11 mouse cellular contexts compared by ENCODE assay signal in the genomic region with DNA sequence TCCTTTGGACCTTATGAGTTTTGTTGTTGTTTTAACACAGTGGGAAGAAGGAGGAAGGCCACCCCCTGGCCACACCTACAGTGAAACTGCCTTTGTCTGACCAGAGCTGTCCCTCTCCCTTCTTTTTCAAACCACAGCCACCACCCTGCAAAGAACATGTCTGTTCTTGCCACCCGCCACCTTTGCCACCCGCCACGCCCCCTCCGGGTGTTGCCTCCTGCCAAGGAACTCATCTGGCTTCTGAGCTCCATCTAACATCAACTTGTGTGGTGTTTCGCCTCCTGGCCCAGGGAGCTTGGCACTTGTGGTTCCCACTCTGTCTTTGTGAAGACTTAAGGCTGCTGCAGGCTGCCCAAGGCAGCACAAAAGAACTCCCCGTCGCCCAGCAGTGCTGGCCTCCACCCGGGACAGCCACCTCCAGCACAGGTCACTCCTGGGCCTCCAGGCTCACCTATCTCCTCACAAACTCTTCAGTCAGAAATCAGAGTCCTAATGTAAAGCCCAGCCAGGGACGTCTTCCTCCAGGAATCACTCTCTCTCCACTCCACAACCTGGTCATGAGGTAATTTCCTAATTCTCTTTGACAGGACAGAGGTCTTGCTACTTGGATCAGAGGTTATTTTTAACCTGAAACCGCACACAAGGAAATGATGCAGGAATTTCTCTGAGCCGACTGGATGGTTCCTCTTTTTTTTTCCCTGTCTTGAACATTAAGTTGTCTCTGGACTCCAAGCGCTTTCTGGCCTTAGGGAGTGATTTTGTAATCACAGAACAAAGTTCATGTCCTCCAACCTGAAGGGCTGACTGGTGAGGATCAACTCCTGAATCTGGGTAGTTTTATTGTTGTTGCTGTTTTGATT. TPM values are rescaled to one million over a fixed set of nuclear protein-coding genes. Genes with fewer than 3 reads are reported as not detected.
DNase-seq lines count a peak whose midpoint lies in the region; TF ChIP-seq lines count a peak whose summit lies in the region.
"Had no signal": no experiment of that assay in that cellular context is flagged by ENCODE, and none has a peak within 500 bp of the region (broad histone marks: within the 10 kb centered on the region; RNA-seq: fewer than 3 reads in every experiment).

No protein-coding gene starts in this region.

- WGBS in kidney, adult 2 months = 59% methylated on average over 12 of the region's 12 CpGs

- TF ChIP-seq CTCF in kidney, adult 2 months (conservative IDR thresholded peaks at IDR 0.05; ENCODE audit: insufficient read depth, insufficient read length, low read depth, low read length) = no peak

- 0 out of 2 replicates have a peak, but pooled peaks cover 2% of the 10 kb centered on the region for H3K9me3 ChIP-seq in megakaryocyte, embryonic 14.5 days

- H3K4me1 ChIP-seq in kidney, adult 2 months (ENCODE audit: control insufficient read depth, insufficient read depth, low read length) = no peaks in the 10 kb centered on the region
- peaks cover 24% of the 10 kb centered on the region for H3K4me1 ChIP-seq in megakaryocyte, embryonic 14.5 days

- no peak for TF ChIP-seq POLR2A in kidney, adult 2 months (IDR thresholded peaks at IDR 0.05; ENCODE audit: low read depth, low read length)

- H3K36me3 ChIP-seq in kidney, adult 2 months (ENCODE audit: control insufficient read depth, insufficient read depth, low read length) = no peaks in the 10 kb centered on the region
- H3K36me3 ChIP-seq in megakaryocyte, embryonic 14.5 days (replicated peaks; ENCODE audit: low read length) = no peaks in the 10 kb centered on the region

- H3K27ac ChIP-seq in kidney, adult 2 months (ENCODE audit: insufficient read depth, low read depth, low read length) = no peak overlapping the region
- H3K27ac ChIP-seq: left cerebral cortex, adult 2 months; liver, embryonic 14.5 days had no signal

- no peaks in the 10 kb centered on the region for H3K27me3 ChIP-seq in kidney, adult 2 months (replicated peaks; ENCODE audit: control insufficient read depth, insufficient read depth, low read length)
- H3K27me3 ChIP-seq in megakaryocyte, embryonic 14.5 days (replicated peaks) = peaks cover 76% of the 10 kb centered on the region

- peak; percentile 42 for DNase-seq in adrenal gland, postnatal 10 days
- DNase-seq in adrenal gland, adult 18-20 months (ENCODE audit: low spot score in 2 of 2) = no peak
- peak; percentile 58 for DNase-seq in kidney, adult 2 months
- no peak for DNase-seq in kidney, postnatal 10 days
- DNase-seq in adipocyte (ENCODE audit: low spot score) (peak; percentile 64), MN1 (ENCODE audit: low spot score) (no peak)
- DNase-seq in ovary, postnatal 36 days (ENCODE audit: low spot score) = no peak

- H3K4me3 ChIP-seq in kidney, adult 2 months (ENCODE audit: insufficient read depth, low read depth, low read length) = no peak overlapping the region
- H3K4me3 ChIP-seq in megakaryocyte, embryonic 14.5 days (replicated peaks) = peak overlapping the region; percentile 44
- H3K4me3 ChIP-seq: erythroblast, embryonic 14.5 days; left cerebral cortex, adult 2 months had no signal

RNA-seq across cellular contexts. Expression of a gene that starts 18.5 kb away (rescaled TPM):
- 1 to 10 TPM; 7.2 to 7.4 TPM for total RNA-seq in adrenal gland, postnatal 10 days (2021)
- total RNA-seq in adrenal gland, adult 18-20 months (2021) = 1 to 10 TPM; 2.0 to 7.8 TPM
- 2.7 and 3.4 TPM in 2 replicates for polyA plus RNA-seq in kidney, adult 2 months (2012; rRNA removed)
- not detected in 2 replicates for polyA plus RNA-seq in megakaryocyte, embryonic 14.5 days (2012; ENCODE audit: insufficient read depth, low replicate concordance)

Comparison
In these comparisons a context has a peak if more than half of its experiments do, and no peak if none do; other contexts are left out.
1. DNase-seq: peak in adrenal gland, postnatal 10 days (single experiment), kidney, adult 2 months (single experiment) and adipocyte (single experiment); none in adrenal gland, adult 18-20 months (0 of 2), kidney, postnatal 10 days (single experiment), ovary, postnatal 36 days (single experiment) and MN1 (single experiment).